Mouse (Mus musculus): ENCODE results near the gene Haus3. TPM values are rescaled to one million over a fixed set of nuclear protein-coding genes. Genes with fewer than 3 reads are reported as not detected.

Haus3 gene
- polyA plus RNA-seq, 2 experiments, result 12.4 to 24.5 TPM

GRCm38 (mm10) chr5:34210279-34210678 is 41.0 kb upstream of the Haus3 start:
- H3K9me3 ChIP-seq (ENCODE audit: control insufficient read depth, low read length), result no peaks in the 10 kb centered on the region
- ATAC-seq (ENCODE audit: low FRiP score, low read depth) (peak; percentile 90), DNase-seq (ENCODE audit: low spot score) (peak; percentile 84)
- H3K27me3 ChIP-seq (ENCODE audit: control insufficient read depth, insufficient read depth, low read length), result no peaks in the 10 kb centered on the region
- TF ChIP-seq POLR2A (IDR thresholded peaks at IDR 0.05; ENCODE audit: borderline replicate concordance, extremely low read depth, insufficient read depth, insufficient read length), result no peak
- H3K4me3 ChIP-seq (replicated peaks; ENCODE audit: low read length), result no peak overlapping the region
- no peak overlapping the region for H3K4me2 ChIP-seq (replicated peaks; ENCODE audit: low read depth, low read length, severe bottlenecking)
- H3K9ac ChIP-seq (ENCODE audit: low read depth, low read length, severe bottlenecking), result no peak overlapping the region
- 0% methylated on average over 1 of the region's 1 CpGs for WGBS
- no peak overlapping the region for H3K27ac ChIP-seq (replicated peaks; ENCODE audit: low read depth, low read length)
- no peaks in the 10 kb centered on the region for H3K4me1 ChIP-seq (ENCODE audit: control insufficient read depth, insufficient read depth, low read length)
- no peaks in the 10 kb centered on the region for H3K36me3 ChIP-seq (ENCODE audit: control insufficient read depth, insufficient read depth, low read length)

- WGBS, result 37% methylated on average over 3 of the region's 3 CpGs
- no peak overlapping the region for H3K9ac ChIP-seq (ENCODE audit: low read depth, low read length, severe bottlenecking)
- H3K27me3 ChIP-seq (ENCODE audit: control insufficient read depth, insufficient read depth, low read length), result no peaks in the 10 kb centered on the region
- no peaks in the 10 kb centered on the region for H3K4me1 ChIP-seq (ENCODE audit: control insufficient read depth, insufficient read depth, low read length)
- no peak overlapping the region for H3K4me3 ChIP-seq (replicated peaks; ENCODE audit: low read length)
- no peaks in the 10 kb centered on the region for H3K36me3 ChIP-seq (ENCODE audit: control insufficient read depth, insufficient read depth, low read length)
- DNase-seq (ENCODE audit: low spot score), result no peak
- no peaks in the 10 kb centered on the region for H3K9me3 ChIP-seq (ENCODE audit: control insufficient read depth, low read length)
- no peak overlapping the region for H3K27ac ChIP-seq (replicated peaks; ENCODE audit: low read depth, low read length)
- ATAC-seq (ENCODE audit: low FRiP score, low read depth), result no peak
- H3K4me2 ChIP-seq (replicated peaks; ENCODE audit: low read depth, low read length, severe bottlenecking), result no peak overlapping the region
- no peak for TF ChIP-seq POLR2A (IDR thresholded peaks at IDR 0.05; ENCODE audit: borderline replicate concordance, extremely low read depth, insufficient read depth, insufficient read length)
Observed at GRCm38 (mm10) chr5:34207503-34207902, 38.2 kb upstream of the Haus3 start.

GRCm38 (mm10) chr5:34205788-34206187 is 36.5 kb upstream of the Haus3 start:
- Histone ChIP-seq H3K4me3 (replicated peaks; ENCODE audit: low read length) (no peak overlapping the region), H3K27me3 (ENCODE audit: control insufficient read depth, insufficient read depth, low read length) (no peaks in the 10 kb centered on the region), H3K9me3 (ENCODE audit: control insufficient read depth, low read length) (no peaks in the 10 kb centered on the region), H3K9ac (ENCODE audit: low read depth, low read length, severe bottlenecking) (no peak overlapping the region), H3K27ac (replicated peaks; ENCODE audit: low read depth, low read length) (no peak overlapping the region), H3K4me2 (replicated peaks; ENCODE audit: low read depth, low read length, severe bottlenecking) (no peak overlapping the region), H3K4me1 (ENCODE audit: control insufficient read depth, insufficient read depth, low read length) (no peaks in the 10 kb centered on the region), H3K36me3 (ENCODE audit: control insufficient read depth, insufficient read depth, low read length) (no peaks in the 10 kb centered on the region)
- ATAC-seq (ENCODE audit: low FRiP score, low read depth) (no peak), DNase-seq (ENCODE audit: low spot score) (no peak)
- no peak for TF ChIP-seq POLR2A (IDR thresholded peaks at IDR 0.05; ENCODE audit: borderline replicate concordance, extremely low read depth, insufficient read depth, insufficient read length)
- WGBS, result 64% methylated on average over 2 of the region's 2 CpGs

GRCm38 (mm10) chr5:34204911-34205310 is 35.6 kb upstream of the Haus3 start:
- Histone ChIP-seq H3K4me3 (replicated peaks; ENCODE audit: low read length) (no peak overlapping the region), H3K9me3 (ENCODE audit: control insufficient read depth, low read length) (no peaks in the 10 kb centered on the region), H3K4me2 (replicated peaks; ENCODE audit: low read depth, low read length, severe bottlenecking) (no peak overlapping the region), H3K4me1 (ENCODE audit: control insufficient read depth, insufficient read depth, low read length) (no peaks in the 10 kb centered on the region), H3K9ac (ENCODE audit: low read depth, low read length, severe bottlenecking) (no peak overlapping the region), H3K27me3 (ENCODE audit: control insufficient read depth, insufficient read depth, low read length) (no peaks in the 10 kb centered on the region), H3K36me3 (ENCODE audit: control insufficient read depth, insufficient read depth, low read length) (no peaks in the 10 kb centered on the region), H3K27ac (replicated peaks; ENCODE audit: low read depth, low read length) (no peak overlapping the region)
- WGBS, result 77% methylated on average over 2 of the region's 2 CpGs
- DNase-seq (ENCODE audit: low spot score) (no peak), ATAC-seq (ENCODE audit: low FRiP score, low read depth) (no peak)
- TF ChIP-seq POLR2A (IDR thresholded peaks at IDR 0.05; ENCODE audit: borderline replicate concordance, extremely low read depth, insufficient read depth, insufficient read length), result no peak

- WGBS, result 88% methylated on average over 4 of the region's 4 CpGs
- H3K36me3 ChIP-seq (ENCODE audit: control insufficient read depth, insufficient read depth, low read length), result no peaks in the 10 kb centered on the region
- H3K4me3 ChIP-seq (replicated peaks; ENCODE audit: low read length), result no peak overlapping the region
- H3K9me3 ChIP-seq (ENCODE audit: control insufficient read depth, low read length), result no peaks in the 10 kb centered on the region
- no peak for ATAC-seq (ENCODE audit: low FRiP score, low read depth)
- H3K9ac ChIP-seq (ENCODE audit: low read depth, low read length, severe bottlenecking), result no peak overlapping the region
- H3K4me2 ChIP-seq (replicated peaks; ENCODE audit: low read depth, low read length, severe bottlenecking), result no peak overlapping the region
- no peak overlapping the region for H3K27ac ChIP-seq (replicated peaks; ENCODE audit: low read depth, low read length)
- DNase-seq (ENCODE audit: low spot score), result no peak
- H3K27me3 ChIP-seq (ENCODE audit: control insufficient read depth, insufficient read depth, low read length), result no peaks in the 10 kb centered on the region
- no peaks in the 10 kb centered on the region for H3K4me1 ChIP-seq (ENCODE audit: control insufficient read depth, insufficient read depth, low read length)
- TF ChIP-seq POLR2A (IDR thresholded peaks at IDR 0.05; ENCODE audit: borderline replicate concordance, extremely low read depth, insufficient read depth, insufficient read length), result no peak
Observed at GRCm38 (mm10) chr5:34202006-34202405, 32.7 kb upstream of the Haus3 start.

GRCm38 (mm10) chr5:34201396-34201795 is 32.1 kb upstream of the Haus3 start:
- Histone ChIP-seq H3K36me3 (ENCODE audit: control insufficient read depth, insufficient read depth, low read length) (no peaks in the 10 kb centered on the region), H3K9ac (ENCODE audit: low read depth, low read length, severe bottlenecking) (no peak overlapping the region), H3K4me3 (replicated peaks; ENCODE audit: low read length) (no peak overlapping the region), H3K9me3 (ENCODE audit: control insufficient read depth, low read length) (no peaks in the 10 kb centered on the region), H3K27me3 (ENCODE audit: control insufficient read depth, insufficient read depth, low read length) (no peaks in the 10 kb centered on the region), H3K4me2 (replicated peaks; ENCODE audit: low read depth, low read length, severe bottlenecking) (no peak overlapping the region), H3K4me1 (ENCODE audit: control insufficient read depth, insufficient read depth, low read length) (no peaks in the 10 kb centered on the region), H3K27ac (replicated peaks; ENCODE audit: low read depth, low read length) (no peak overlapping the region)
- TF ChIP-seq POLR2A (IDR thresholded peaks at IDR 0.05; ENCODE audit: borderline replicate concordance, extremely low read depth, insufficient read depth, insufficient read length), result no peak
- 56% methylated on average over 2 of the region's 2 CpGs for WGBS
- ATAC-seq (ENCODE audit: low FRiP score, low read depth) (no peak), DNase-seq (ENCODE audit: low spot score) (no peak)

Measured in limb, embryonic 14.5 days (tissue).